ENCODE assay signal across 26 mouse cellular contexts in genomic region chr5:103724384-103724783, GRCm38 (mm10). TPM values are rescaled to one million over a fixed set of nuclear protein-coding genes. Genes with fewer than 3 reads are reported as not detected.
A peak's percentile ranks its signal among the peaks of the same experiment; 100 is the strongest.
DNase-seq lines count a peak whose midpoint lies in the region; ATAC-seq and TF ChIP-seq lines count a peak whose summit lies in the region.
"Had no signal": no experiment of that assay in that cellular context is flagged by ENCODE, and none has a peak within 500 bp of the region (broad histone marks: within the 10 kb centered on the region; RNA-seq: fewer than 3 reads in every experiment).

No protein-coding gene starts in this region.

- no peak overlapping the region for H3K4me3 ChIP-seq in kidney, postnatal 0 days (replicated peaks; ENCODE audit: low read depth, low read length)
- no peak overlapping the region for H3K4me3 ChIP-seq in kidney, adult 2 months (ENCODE audit: insufficient read depth, low read depth, low read length)
- H3K4me3 ChIP-seq in ES-Bruce4 (ENCODE audit: low read depth, low read length): no peak overlapping the region
- no peak overlapping the region for H3K4me3 ChIP-seq in heart, adult 2 months
- H3K4me3 ChIP-seq: embryonic facial prominence, embryonic 13.5 days; erythroblast, embryonic 14.5 days; hindbrain, embryonic 15.5 days; left cerebral cortex, adult 2 months; limb, embryonic 15.5 days; liver, embryonic 15.5 days; midbrain, embryonic 12.5 days had no signal

- H3K4me1 ChIP-seq in kidney, postnatal 0 days (replicated peaks; ENCODE audit: insufficient read depth, low read length): peaks cover 8% of the 10 kb centered on the region; the same call in 1 of the 2 replicates
- peaks cover 4% of the 10 kb centered on the region; the same call in 1 of the 2 replicates for H3K4me1 ChIP-seq in kidney, adult 2 months (ENCODE audit: control insufficient read depth, insufficient read depth, low read length)
- peaks cover 8% of the 10 kb centered on the region for H3K4me1 ChIP-seq in ES-Bruce4 (ENCODE audit: control insufficient read depth, insufficient read depth, low read length)
- H3K4me1 ChIP-seq in heart, adult 2 months (ENCODE audit: control insufficient read depth, insufficient read depth, low read length): peaks cover 1% of the 10 kb centered on the region; the same call in 1 of the 2 replicates
- H3K4me1 ChIP-seq: hindbrain, embryonic 15.5 days; limb, embryonic 15.5 days had no signal

- H3K27ac ChIP-seq in kidney, postnatal 0 days: no peak overlapping the region
- no peak overlapping the region for H3K27ac ChIP-seq in kidney, adult 2 months (ENCODE audit: insufficient read depth, low read depth, low read length)
- H3K27ac ChIP-seq in ES-Bruce4 (ENCODE audit: insufficient read depth, low read length): peak overlapping the region; percentile 79
- no peak overlapping the region for H3K27ac ChIP-seq in heart, adult 2 months
- H3K27ac ChIP-seq: embryonic facial prominence, embryonic 13.5 days; hindbrain, embryonic 15.5 days; left cerebral cortex, adult 2 months; limb, embryonic 15.5 days; liver, embryonic 15.5 days; midbrain, embryonic 12.5 days; stomach, postnatal 0 days had no signal

- DNase-seq in kidney, postnatal 0 days (ENCODE audit: low spot score): no peak
- DNase-seq in kidney, adult 2 months: no peak
- peak; percentile 99 for DNase-seq in R1 (ENCODE audit: low read depth, low spot score)
- peak; percentile 51 for DNase-seq in forelimb bud, embryonic 11.5 days (ENCODE audit: low read depth, low spot score)
- DNase-seq in heart, adult 2 months: no peak
- no peak for DNase-seq in heart, postnatal 10 days
- DNase-seq: adrenal gland, postnatal 10 days; cerebellum, adult 2 months; cerebellum, postnatal 25 days; gastrocnemius, postnatal 36 days; heart, postnatal 4 days; kidney, adult 11 months; layer of hippocampus, adult 9-11 months; right cerebral cortex, postnatal 14 days had no signal

- no peak overlapping the region for H3K4me2 ChIP-seq in kidney, postnatal 0 days (ENCODE audit: low read length)
- H3K4me2 ChIP-seq: embryonic facial prominence, embryonic 13.5 days; hindbrain, embryonic 15.5 days; limb, embryonic 15.5 days; liver, embryonic 15.5 days; midbrain, embryonic 12.5 days had no signal

- TF ChIP-seq EP300 in ES-Bruce4 (IDR thresholded peaks at IDR 0.05; ENCODE audit: insufficient read depth, low read depth, low read length): peak; percentile 73
- TF ChIP-seq EP300 in heart, adult 2 months (IDR thresholded peaks at IDR 0.05; ENCODE audit: insufficient read depth, low read depth, low read length): no peak

- 15% methylated on average over 6 of the region's 6 CpGs for WGBS in kidney, postnatal 0 days
- WGBS in kidney, adult 2 months: 33% methylated on average over 6 of the region's 6 CpGs
- 28% methylated on average over 6 of the region's 6 CpGs for WGBS in heart, adult 2 months

- H3K36me3 ChIP-seq in kidney, postnatal 0 days (ENCODE audit: insufficient read depth, low read length): no peaks in the 10 kb centered on the region
- no peaks in the 10 kb centered on the region for H3K36me3 ChIP-seq in kidney, adult 2 months (ENCODE audit: control insufficient read depth, insufficient read depth, low read length)
- H3K36me3 ChIP-seq in ES-Bruce4 (ENCODE audit: control insufficient read depth, insufficient read depth, low read length, poor library complexity, severe bottlenecking): no peaks in the 10 kb centered on the region
- H3K36me3 ChIP-seq in heart, adult 2 months (ENCODE audit: control insufficient read depth, insufficient read depth, low read length): no peaks in the 10 kb centered on the region
- H3K36me3 ChIP-seq: embryonic facial prominence, embryonic 13.5 days; G1E; hindbrain, embryonic 15.5 days; limb, embryonic 15.5 days; liver, embryonic 15.5 days; midbrain, embryonic 12.5 days had no signal

- no peaks in the 10 kb centered on the region for H3K27me3 ChIP-seq in kidney, postnatal 0 days (ENCODE audit: insufficient read depth, low read length)
- no peaks in the 10 kb centered on the region for H3K27me3 ChIP-seq in kidney, adult 2 months (replicated peaks; ENCODE audit: control insufficient read depth, insufficient read depth, low read length)
- H3K27me3 ChIP-seq in ES-Bruce4 (ENCODE audit: control insufficient read depth, insufficient read depth, low read length, poor library complexity, severe bottlenecking): no peaks in the 10 kb centered on the region
- no peaks in the 10 kb centered on the region for H3K27me3 ChIP-seq in heart, adult 2 months (ENCODE audit: control insufficient read depth, insufficient read depth, low read length)
- H3K27me3 ChIP-seq: embryonic facial prominence, embryonic 13.5 days; hindbrain, embryonic 15.5 days; limb, embryonic 15.5 days; Patski had no signal

- no peak for ATAC-seq in kidney, postnatal 0 days (replicated peaks; ENCODE audit: low FRiP score, low read depth)
- ATAC-seq: forebrain, embryonic 16.5 days; Patski had no signal

- no peaks in the 10 kb centered on the region for H3K79me2 ChIP-seq in heart, adult 2 months (replicated peaks; ENCODE audit: control insufficient read depth, insufficient read depth, low read length)

- intact Hi-C loops in heart, adult 2 months (cut with DNase I): loop anchor here (2.0 kb wide), 2 partner anchors 18 to 26 kb away; no protein-coding TSS in a partner anchor
- intact Hi-C loops in heart, postnatal 10 days (cut with DNase I): no loop called here

- TF ChIP-seq CTCF in kidney, postnatal 0 days (IDR thresholded peaks at IDR 0.05; ENCODE audit: low read depth): no peak
- no peak for TF ChIP-seq CTCF in kidney, adult 2 months (conservative IDR thresholded peaks at IDR 0.05; ENCODE audit: insufficient read depth, insufficient read length, low read depth, low read length)
- TF ChIP-seq CTCF in ES-Bruce4 (IDR thresholded peaks at IDR 0.05; ENCODE audit: low read depth, low read length): no peak
- no peak for TF ChIP-seq CTCF in heart, adult 2 months (IDR thresholded peaks at IDR 0.05)

- no peak for TF ChIP-seq POLR2A in kidney, adult 2 months (IDR thresholded peaks at IDR 0.05; ENCODE audit: low read depth, low read length)
- no peak for TF ChIP-seq POLR2A in ES-Bruce4 (IDR thresholded peaks at IDR 0.05; ENCODE audit: insufficient read depth, low read length)
- TF ChIP-seq POLR2A in heart, adult 2 months (IDR thresholded peaks at IDR 0.05; ENCODE audit: insufficient read depth, low read depth, low read length): no peak

- H3K9ac ChIP-seq in kidney, postnatal 0 days (ENCODE audit: low read depth, low read length): peak overlapping the region; percentile 23; the same call in 1 of the 2 replicates
- H3K9ac ChIP-seq in ES-Bruce4 (ENCODE audit: low read depth, poor library complexity, severe bottlenecking): no peak overlapping the region
- H3K9ac ChIP-seq in heart, adult 2 months (ENCODE audit: low read depth, low read length): no peak overlapping the region
- H3K9ac ChIP-seq: embryonic facial prominence, embryonic 13.5 days; hindbrain, embryonic 15.5 days; limb, embryonic 15.5 days; liver, embryonic 15.5 days; midbrain, embryonic 12.5 days had no signal

- no peaks in the 10 kb centered on the region for H3K9me3 ChIP-seq in kidney, postnatal 0 days (replicated peaks; ENCODE audit: low read length)
- H3K9me3 ChIP-seq in ES-Bruce4 (replicated peaks; ENCODE audit: control insufficient read depth, insufficient read depth, low read length, poor library complexity, severe bottlenecking): no peaks in the 10 kb centered on the region
- H3K9me3 ChIP-seq: embryonic facial prominence, embryonic 13.5 days; G1E; hindbrain, embryonic 15.5 days; limb, embryonic 15.5 days; liver, embryonic 15.5 days; midbrain, embryonic 12.5 days had no signal

RNA-seq across cellular contexts. Expression of gene Aff1, which starts 32.2 kb away (rescaled TPM):
- 12.3 and 14.3 TPM in 2 replicates for polyA plus RNA-seq in kidney, postnatal 0 days (2015; fragmentation: Nextera tagmentation; extraction: Ambion mirVana)
- polyA plus RNA-seq in kidney, adult 2 months (2012; rRNA removed): 13.2 and 16.8 TPM in 2 replicates
- 23.3 and 26.4 TPM in 2 replicates for polyA plus RNA-seq in ES-Bruce4 (2011; ENCODE audit: insufficient read depth, insufficient read length, low read depth, missing spikeins)
- 10 to 100 TPM; 37.4 to 46.9 TPM for total RNA-seq in heart, adult 2 months (2021)
- polyA plus RNA-seq in heart, adult 2 months (2012; rRNA removed): 10.5 and 14.1 TPM in 2 replicates
- total RNA-seq in heart, postnatal 10 days (2021): 10 to 100 TPM; 38.4 to 56.7 TPM

Comparison
In these comparisons a context has a peak if more than half of its experiments do, and no peak if none do; other contexts are left out.
1. DNase-seq: peak in R1 (single experiment) and forelimb bud, embryonic 11.5 days (single experiment); none in kidney, postnatal 0 days (single experiment), kidney, adult 2 months (single experiment), heart, adult 2 months (0 of 2) and heart, postnatal 10 days (0 of 2).